Mouse (Mus musculus): Measurements from ENCODE around the gene Dpf1.

DNA sequence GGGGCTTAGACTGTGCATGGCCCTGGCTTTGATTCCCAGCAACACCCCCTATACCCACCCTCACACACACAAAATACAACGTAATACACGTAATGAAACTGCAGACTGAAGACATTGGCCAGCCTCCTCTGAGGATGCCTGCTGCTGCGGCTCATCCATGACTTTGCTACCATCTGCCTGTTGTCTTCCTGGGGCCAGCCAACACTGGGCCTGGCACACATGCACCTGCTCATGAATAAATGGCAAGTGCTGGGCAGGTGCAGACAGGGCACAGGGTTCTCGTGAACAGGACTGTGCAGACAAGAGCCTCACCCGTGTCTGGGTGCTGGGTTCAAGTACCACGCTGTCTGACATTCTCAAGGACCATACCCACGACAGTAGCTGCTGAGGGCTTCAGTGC, 40.0 kb downstream of the Dpf1 start:
- TF ChIP-seq RCOR1 (IDR thresholded peaks at IDR 0.05; ENCODE audit: low read depth, low read length) = no peak
- TF ChIP-seq TBP (IDR thresholded peaks at IDR 0.05; ENCODE audit: low read depth, low read length) = no peak
- no peak for TF ChIP-seq ZNF384 (IDR thresholded peaks at IDR 0.05; ENCODE audit: low read depth, low read length)
- no peak for TF ChIP-seq EP300 (IDR thresholded peaks at IDR 0.05; ENCODE audit: low read depth in 1 of 2, low read length in 2 of 2)
- TF ChIP-seq CTCF (IDR thresholded peaks at IDR 0.05 in 2 of 3, conservative IDR thresholded peaks at IDR 0.05 in 1 of 3; ENCODE audit: control insufficient read depth in 1 of 3, insufficient read depth in 1 of 3, low read depth in 2 of 3, low read length in 3 of 3, poor library complexity in 1 of 3, severe bottlenecking in 1 of 3) = no peak
- TF ChIP-seq NRF1 (IDR thresholded peaks at IDR 0.05; ENCODE audit: insufficient read depth, low read depth, low read length, poor library complexity, severe bottlenecking) = no peak
- no peak for TF ChIP-seq MAFK (IDR thresholded peaks at IDR 0.05; ENCODE audit: borderline replicate concordance, low read depth, low read length)
- TF ChIP-seq POLR2A (IDR thresholded peaks at IDR 0.05; ENCODE audit: control insufficient read depth in 1 of 2, insufficient read depth in 1 of 2, low read depth in 1 of 2, low read length in 2 of 2, poor library complexity in 1 of 2) = no peak
- no peak for TF ChIP-seq POLR2AphosphoS5 (IDR thresholded peaks at IDR 0.05; ENCODE audit: borderline replicate concordance, low read depth, low read length)
- no peak for TF ChIP-seq MAX (IDR thresholded peaks at IDR 0.05; ENCODE audit: low read length)
- TF ChIP-seq MXI1 (IDR thresholded peaks at IDR 0.05; ENCODE audit: low read depth, low read length) = no peak
- no peak for TF ChIP-seq POLR2AphosphoS2 (IDR thresholded peaks at IDR 0.05; ENCODE audit: low read length)
- no peak for TF ChIP-seq CHD2 (IDR thresholded peaks at IDR 0.05; ENCODE audit: low read length)
- TF ChIP-seq GATA1 (IDR thresholded peaks at IDR 0.05; ENCODE audit: low read depth, low read length) = no peak
